In the genomic region with DNA sequence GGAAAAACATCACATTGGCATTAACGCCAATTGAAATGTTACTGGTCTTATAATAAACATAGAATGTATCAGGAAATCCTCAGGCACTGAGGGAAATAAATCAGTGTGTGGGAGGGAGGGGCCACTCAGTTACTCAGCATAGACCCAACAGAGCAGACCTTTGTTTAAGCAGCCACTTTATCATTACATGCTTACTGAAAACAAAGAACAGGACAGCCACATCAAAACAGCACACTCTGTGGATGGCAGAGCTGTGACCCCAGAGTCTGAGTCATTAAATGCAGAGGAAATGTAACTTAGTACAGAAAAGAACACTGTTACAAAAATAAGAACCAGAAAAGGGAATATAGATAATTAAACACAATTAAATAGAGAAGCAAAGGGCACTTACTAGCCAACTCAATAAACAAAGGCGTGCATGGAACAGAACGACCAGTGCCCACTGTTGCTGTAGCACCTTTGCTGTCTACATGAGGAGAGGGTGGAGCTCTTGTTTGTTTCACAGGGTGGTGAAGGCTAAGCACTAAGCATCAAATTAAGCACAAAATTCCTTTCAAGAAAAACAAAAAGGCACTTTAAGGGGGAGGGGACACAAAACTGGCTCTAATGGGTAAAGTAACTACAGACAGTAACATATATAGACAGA, we compare ENCODE assay signal across 11 mouse cellular contexts. TPM values are rescaled to one million over a fixed set of nuclear protein-coding genes. Genes with fewer than 3 reads are reported as not detected.
DNase-seq lines count a peak whose midpoint lies in the region; ATAC-seq lines count a peak whose summit lies in the region.
"Had no signal": no experiment of that assay in that cellular context is flagged by ENCODE, and none has a peak within 500 bp of the region (broad histone marks: within the 10 kb centered on the region; RNA-seq: fewer than 3 reads in every experiment).

No protein-coding gene starts in this region.

- H3K4me2 ChIP-seq in kidney, embryonic 14.5 days (replicated peaks; ENCODE audit: low read depth, low read length) = no peak overlapping the region
- 0 out of 2 replicates have a peak overlapping the region, but pooled peaks have one; percentile 16 for H3K4me2 ChIP-seq in hindbrain, embryonic 16.5 days (ENCODE audit: low read length)
- H3K4me2 ChIP-seq in midbrain, embryonic 16.5 days (ENCODE audit: low read length) = 0 out of 2 replicates have a peak overlapping the region, but pooled peaks have one; percentile 18
- H3K4me2 ChIP-seq: embryonic facial prominence, embryonic 13.5 days; liver, embryonic 11.5 days had no signal

- DNase-seq in kidney, postnatal 36 days = no peak
- no peak for DNase-seq in embryonic facial prominence, embryonic 10.5 days (ENCODE audit: low spot score)
- no peak for DNase-seq in left cerebral cortex, adult 11 months (ENCODE audit: low spot score)
- DNase-seq in layer of hippocampus, adult 8-10 months (ENCODE audit: low spot score in 2 of 2) = no peak
- no peak for DNase-seq in T-cell, adult 2 months (ENCODE audit: low spot score)

- H3K36me3 ChIP-seq in kidney, embryonic 14.5 days (ENCODE audit: control insufficient read depth, insufficient read depth, low read length) = no peaks in the 10 kb centered on the region
- H3K36me3 ChIP-seq in embryonic facial prominence, embryonic 10.5 days (replicated peaks) = no peaks in the 10 kb centered on the region
- no peaks in the 10 kb centered on the region for H3K36me3 ChIP-seq in hindbrain, embryonic 16.5 days (ENCODE audit: control insufficient read depth, insufficient read depth, low read length)
- no peaks in the 10 kb centered on the region for H3K36me3 ChIP-seq in midbrain, embryonic 16.5 days (ENCODE audit: control insufficient read depth, insufficient read depth, low read length)
- H3K36me3 ChIP-seq: embryonic facial prominence, embryonic 13.5 days had no signal

- 27% methylated on average over 3 of the region's 3 CpGs for WGBS in kidney, embryonic 14.5 days
- WGBS in embryonic facial prominence, embryonic 10.5 days = 55% methylated on average over 3 of the region's 3 CpGs
- 44% methylated on average over 3 of the region's 3 CpGs for WGBS in hindbrain, embryonic 16.5 days
- 63% methylated on average over 3 of the region's 3 CpGs for WGBS in midbrain, embryonic 16.5 days

- no peak overlapping the region for H3K9ac ChIP-seq in kidney, embryonic 14.5 days (ENCODE audit: low read depth, low read length)
- no peak overlapping the region for H3K9ac ChIP-seq in hindbrain, embryonic 16.5 days (ENCODE audit: low read depth, low read length)
- peak overlapping the region; percentile 53; the same call in 1 of the 2 replicates for H3K9ac ChIP-seq in midbrain, embryonic 16.5 days (ENCODE audit: low read depth, low read length)
- H3K9ac ChIP-seq: embryonic facial prominence, embryonic 13.5 days had no signal

- H3K4me3 ChIP-seq in kidney, embryonic 14.5 days (ENCODE audit: low read length) = no peak overlapping the region
- no peak overlapping the region for H3K4me3 ChIP-seq in embryonic facial prominence, embryonic 10.5 days
- H3K4me3 ChIP-seq in hindbrain, embryonic 16.5 days (ENCODE audit: low read length) = no peak overlapping the region
- no peak overlapping the region for H3K4me3 ChIP-seq in midbrain, embryonic 16.5 days (ENCODE audit: low read depth, low read length)
- H3K4me3 ChIP-seq: embryonic facial prominence, embryonic 13.5 days had no signal

- peaks cover 16% of the 10 kb centered on the region for H3K4me1 ChIP-seq in kidney, embryonic 14.5 days (ENCODE audit: control insufficient read depth, insufficient read depth, low read length)
- H3K4me1 ChIP-seq in embryonic facial prominence, embryonic 10.5 days = peaks cover 21% of the 10 kb centered on the region
- peaks cover 15% of the 10 kb centered on the region for H3K4me1 ChIP-seq in hindbrain, embryonic 16.5 days (ENCODE audit: control insufficient read depth, insufficient read depth, low read depth, low read length)
- peaks cover 16% of the 10 kb centered on the region for H3K4me1 ChIP-seq in midbrain, embryonic 16.5 days (ENCODE audit: control insufficient read depth, insufficient read depth, low read length)

- ATAC-seq in kidney, embryonic 14.5 days (ENCODE audit: low FRiP score, low TSS enrichment) = peak; percentile 58; the same call in 1 of the 2 replicates
- ATAC-seq in hindbrain, embryonic 16.5 days = peak; percentile 57
- peak; percentile 57 for ATAC-seq in midbrain, embryonic 16.5 days
- ATAC-seq: inflammation-experienced regulatory T-cells, adult 6 months had no signal

- no peaks in the 10 kb centered on the region for H3K27me3 ChIP-seq in kidney, embryonic 14.5 days (ENCODE audit: control insufficient read depth, insufficient read depth, low read length)
- no peaks in the 10 kb centered on the region for H3K27me3 ChIP-seq in embryonic facial prominence, embryonic 10.5 days (replicated peaks; ENCODE audit: low read depth, poor library complexity, severe bottlenecking)
- no peaks in the 10 kb centered on the region for H3K27me3 ChIP-seq in hindbrain, embryonic 16.5 days (replicated peaks; ENCODE audit: control insufficient read depth, insufficient read depth, low read length)
- no peaks in the 10 kb centered on the region for H3K27me3 ChIP-seq in midbrain, embryonic 16.5 days (ENCODE audit: control insufficient read depth, insufficient read depth, low read depth, low read length)
- H3K27me3 ChIP-seq: embryonic facial prominence, embryonic 13.5 days had no signal

- H3K9me3 ChIP-seq in kidney, embryonic 14.5 days (ENCODE audit: control insufficient read depth, low read length) = no peaks in the 10 kb centered on the region
- no peaks in the 10 kb centered on the region for H3K9me3 ChIP-seq in embryonic facial prominence, embryonic 10.5 days
- no peaks in the 10 kb centered on the region for H3K9me3 ChIP-seq in hindbrain, embryonic 16.5 days (ENCODE audit: control insufficient read depth, low read length)
- no peaks in the 10 kb centered on the region for H3K9me3 ChIP-seq in midbrain, embryonic 16.5 days (replicated peaks; ENCODE audit: control insufficient read depth, low read length, poor library complexity, severe bottlenecking)
- H3K9me3 ChIP-seq: embryonic facial prominence, embryonic 13.5 days had no signal

- H3K27ac ChIP-seq in kidney, embryonic 14.5 days (ENCODE audit: low read depth, low read length) = peak overlapping the region; percentile 47; the same call in 1 of the 2 replicates
- H3K27ac ChIP-seq in embryonic facial prominence, embryonic 10.5 days (replicated peaks) = peak overlapping the region; percentile 51; the same call in 1 of the 2 replicates
- peak overlapping the region; percentile 41 for H3K27ac ChIP-seq in hindbrain, embryonic 16.5 days (ENCODE audit: low read depth, low read length)
- H3K27ac ChIP-seq in midbrain, embryonic 16.5 days (ENCODE audit: low read length) = peak overlapping the region; percentile 68
- H3K27ac ChIP-seq: embryonic facial prominence, embryonic 13.5 days had no signal

RNA-seq across cellular contexts. Expression of a gene that starts 16.8 kb away (rescaled TPM):
- 2.5 and 2.6 TPM in 2 replicates for polyA plus RNA-seq in kidney, embryonic 14.5 days (2014; fragmentation: Nextera tagmentation; extraction: Ambion mirVana)
- 1.1 and 1.2 TPM in 2 replicates for polyA plus RNA-seq in embryonic facial prominence, embryonic 10.5 days (2016; fragmentation: Nextera tagmentation; extraction: Ambion mirVana)
- polyA plus RNA-seq in hindbrain, embryonic 16.5 days (2015; fragmentation: Nextera tagmentation; extraction: Ambion mirVana) = 1.6 TPM in 2 replicates
- polyA plus RNA-seq in midbrain, embryonic 16.5 days (2015; fragmentation: Nextera tagmentation; extraction: Ambion mirVana) = 1.5 and 1.8 TPM in 2 replicates
- total RNA-seq in layer of hippocampus, adult 8-10 months (2022) = 1 to 10 TPM; 6.9 to 7.3 (median 7.1) TPM
- polyA plus RNA-seq: inflammation-experienced regulatory T-cells, adult 6 months had no signal
